Mouse (Mus musculus): ENCODE results near the gene Dnajb5.
"Not testable (repeated sequence)": the region's sequence is repeated elsewhere in the genome, so short reads cannot be mapped to it uniquely, and the experiment has no call there.

Gene Dnajb5

GRCm38 (mm10) chr4:42973868-42974267 is 24.3 kb downstream of the Dnajb5 start:
- no peak for DNase-seq

- no peak for DNase-seq
Measured at GRCm38 (mm10) chr4:42978062-42978461, 28.4 kb downstream of the Dnajb5 start.

GRCm38 (mm10) chr4:42980467-42980866 is 30.9 kb downstream of the Dnajb5 start:
- not testable (repeated sequence) for DNase-seq

GRCm38 (mm10) chr4:42988296-42988695 is 38.7 kb downstream of the Dnajb5 start:
- DNase-seq: no peak

- DNase-seq: no peak
Measured at GRCm38 (mm10) chr4:42998022-42998421, 48.4 kb downstream of the Dnajb5 start.

GRCm38 (mm10) chr4:42999451-43000140 is 50.0 kb downstream of the Dnajb5 start:
- peak; percentile 75 for DNase-seq

GRCm38 (mm10) chr4:43000141-43000986 is 50.8 kb downstream of the Dnajb5 start, which contains the start of gene Vcp:
TSS of gene Vcp (minus strand) at chr4:43000507.
- peak; percentile 99 for DNase-seq

- DNase-seq: no peak
Measured at GRCm38 (mm10) chr4:43001272-43001671, 51.7 kb downstream of the Dnajb5 start.

GRCm38 (mm10) chr4:43002756-43003439 is 53.3 kb downstream of the Dnajb5 start:
- no peak for DNase-seq

GRCm38 (mm10) chr4:43004951-43005350 is 55.3 kb downstream of the Dnajb5 start:
- no peak for DNase-seq

GRCm38 (mm10) chr4:43005765-43006164 is 56.2 kb downstream of the Dnajb5 start:
- DNase-seq: peak; percentile 41

Data from thymus, postnatal 25 days (tissue).